Mouse (Mus musculus) kidney, postnatal 0 days (tissue): ENCODE data around the gene Pik3cb. TPM values are rescaled to one million over a fixed set of nuclear protein-coding genes. Genes with fewer than 3 reads are reported as not detected.

ENCODE experiments used
- ATAC-seq: fragments of 200-750 bp; cut with Nextera tagmentation; replicated peaks from 2 replicates; pipeline ENCODE4 v1.8.0; 2017; ENCODE audit warnings: low read depth, moderate number of reproducible peaks, moderate TSS enrichment, moderate library complexity; ENCODE audit not compliant: low FRiP score
- DNase-seq: peaks from one replicate; pipeline ENCODE4 v3.0.0-alpha.2; 2016; ENCODE audit warnings: low spot score
- H3K27ac ChIP-seq: fragments of 300-500 bp; sonication (generic); 2 replicates; pipeline ENCODE4 v1.5.1; 2014; ENCODE audit warnings: mild to moderate bottlenecking
- H3K27me3 ChIP-seq: fragments of 300-500 bp; sonication (generic); 2 replicates; pipeline ENCODE4 v1.6.1; 2014; ENCODE audit warnings: low read length, mixed read lengths; ENCODE audit not compliant: insufficient read depth
- H3K36me3 ChIP-seq: fragments of 300-500 bp; sonication (generic); 2 replicates; pipeline ENCODE4 v1.6.1; 2014; ENCODE audit warnings: low read length, mixed read lengths; ENCODE audit not compliant: insufficient read depth
- H3K4me1 ChIP-seq: fragments of 300-500 bp; sonication (generic); replicated peaks from 2 replicates; pipeline ENCODE4 v1.6.1; 2014; ENCODE audit warnings: antibody characterized with exemption, low read length, mixed read lengths; ENCODE audit not compliant: insufficient read depth
- H3K4me2 ChIP-seq: fragments of 300-500 bp; sonication (generic); 2 replicates; pipeline ENCODE4 v1.6.1; 2014; ENCODE audit warnings: mild to moderate bottlenecking, low read length, moderate library complexity, mixed read lengths
- H3K4me3 ChIP-seq: fragments of 300-500 bp; sonication (generic); replicated peaks from 2 replicates; pipeline ENCODE4 v1.5.1; 2014; ENCODE audit warnings: low read depth, low read length
- H3K9ac ChIP-seq: fragments of 300-500 bp; sonication (generic); 2 replicates; pipeline ENCODE4 v1.6.1; 2014; ENCODE audit warnings: low read depth, low read length
- H3K9me3 ChIP-seq: fragments of 300-500 bp; sonication (generic); replicated peaks from 2 replicates; pipeline ENCODE4 v1.6.1; 2016; ENCODE audit warnings: low read length, inconsistent platforms, mixed read lengths
- CTCF ChIP-seq: IDR thresholded peaks from 2 replicates; pipeline ENCODE4 v1.5.1; 2016; ENCODE audit warnings: antibody characterized with exemption, low read depth, mild to moderate bottlenecking, moderate library complexity
- WGBS: fragments of 180-500 bp; shearing (Covaris S2); extraction: QIAGEN DNeasy Blood & Tissue Kit; methylation state at CpG from one replicate; pipeline ENCODE4 v1.1.7; 2014; 5-methylcytosine and 5-hydroxymethylcytosine counted together
- polyA plus RNA-seq: library from polyadenylated mRNA; unstranded; fragments of >200 nt; fragmentation: Nextera tagmentation; extraction: Ambion mirVana; gene quantifications from 2 replicates; pipeline ENCODE4 v1.2.1, GENCODE M21; 2015

Gene Pik3cb
- polyA plus RNA-seq, 1 experiment from 2014 or later: 1.3 TPM

DNA sequence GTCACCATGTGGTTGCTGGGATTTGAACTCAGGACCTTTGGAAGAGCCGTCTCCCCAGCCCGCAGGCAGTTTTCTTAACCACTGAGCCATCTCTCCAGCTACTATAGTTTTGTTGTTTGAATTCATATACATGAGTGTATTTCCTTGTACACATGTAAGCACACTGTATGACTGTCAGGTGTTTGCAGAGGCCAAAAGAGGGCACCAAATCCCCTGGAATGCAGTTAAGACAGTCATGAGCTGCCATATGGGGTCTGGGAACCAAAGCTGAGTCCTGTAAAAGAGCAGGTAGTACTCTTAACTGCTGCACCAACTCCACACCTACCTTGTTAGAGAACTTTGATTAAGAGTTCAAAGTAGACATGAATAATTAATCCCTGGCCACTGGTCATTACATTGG, 59.8 kb downstream of the Pik3cb start:
- no peaks in the 10 kb centered on the region for H3K4me1 ChIP-seq
- peak; percentile 31; the same call in 1 of the 2 replicates for TF ChIP-seq CTCF
- no peaks in the 10 kb centered on the region for H3K36me3 ChIP-seq
- H3K27me3 ChIP-seq: no peaks in the 10 kb centered on the region
- DNase-seq: no peak
- H3K27ac ChIP-seq: no peak overlapping the region
- 97% methylated on average over 2 of the region's 2 CpGs for WGBS
- H3K9me3 ChIP-seq: no peaks in the 10 kb centered on the region
- no peak for ATAC-seq
- H3K4me2 ChIP-seq: no peak overlapping the region
- no peak overlapping the region for H3K4me3 ChIP-seq
- no peak overlapping the region for H3K9ac ChIP-seq

GRCm38 (mm10) chr9:99074462-99074861, 66.0 kb downstream of the Pik3cb start:
- no peak overlapping the region for H3K27ac ChIP-seq
- no peak for TF ChIP-seq CTCF
- no peak for ATAC-seq
- H3K4me3 ChIP-seq: no peak overlapping the region
- WGBS: 60% methylated on average over 2 of the region's 2 CpGs
- no peaks in the 10 kb centered on the region for H3K27me3 ChIP-seq
- no peaks in the 10 kb centered on the region for H3K9me3 ChIP-seq
- no peaks in the 10 kb centered on the region; the same call in 1 of the 2 replicates for H3K36me3 ChIP-seq
- no peaks in the 10 kb centered on the region for H3K4me1 ChIP-seq
- H3K4me2 ChIP-seq: no peak overlapping the region
- no peak overlapping the region for H3K9ac ChIP-seq
- no peak for DNase-seq

DNA sequence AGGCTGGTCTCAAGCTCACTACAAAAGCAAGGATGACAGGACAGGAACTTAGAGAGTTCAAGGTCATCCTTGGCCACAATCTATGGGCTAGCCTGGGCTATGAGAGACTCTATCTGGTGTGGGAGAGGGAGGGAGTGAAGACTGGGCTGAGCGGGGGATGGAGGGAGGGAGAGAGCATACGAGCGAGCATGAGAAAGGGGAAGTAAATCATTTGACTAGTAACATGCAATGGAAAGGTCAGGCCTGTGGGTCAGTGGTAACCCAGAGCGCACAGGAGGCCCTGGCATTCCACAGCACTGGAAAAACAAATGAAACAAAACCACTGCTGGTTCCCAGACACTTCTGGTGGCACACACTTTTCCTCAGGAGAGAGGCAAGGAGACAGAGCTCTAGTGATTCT, 67.9 kb downstream of the Pik3cb start:
- H3K4me3 ChIP-seq: no peak overlapping the region

GRCm38 (mm10) chr9:99065311-99065710, 75.1 kb downstream of the Pik3cb start:
- DNase-seq: no peak
- WGBS: 93% methylated on average over 5 of the region's 5 CpGs

More for the DNA sequence above, 67.9 kb downstream of the Pik3cb start:
- Histone ChIP-seq H3K27me3 (no peaks in the 10 kb centered on the region), H3K9me3 (no peaks in the 10 kb centered on the region), H3K36me3 (no peaks in the 10 kb centered on the region; the same call in 1 of the 2 replicates), H3K4me1 (no peaks in the 10 kb centered on the region), H3K27ac (no peak overlapping the region), H3K4me2 (no peak overlapping the region), H3K9ac (no peak overlapping the region)
- no peak for TF ChIP-seq CTCF
- DNase-seq (peak; percentile 15), ATAC-seq (no peak)
- WGBS: 33% methylated on average over 4 of the region's 4 CpGs

GRCm38 (mm10) chr9:99064216-99064615, 76.2 kb downstream of the Pik3cb start:
- no peak overlapping the region for H3K4me2 ChIP-seq
- H3K9ac ChIP-seq: no peak overlapping the region
- no peaks in the 10 kb centered on the region for H3K27me3 ChIP-seq
- H3K36me3 ChIP-seq: no peaks in the 10 kb centered on the region
- H3K4me1 ChIP-seq: no peaks in the 10 kb centered on the region
- TF ChIP-seq CTCF: peak; percentile 72
- WGBS: 48% methylated on average over 2 of the region's 2 CpGs
- H3K4me3 ChIP-seq: no peak overlapping the region
- H3K27ac ChIP-seq: no peak overlapping the region
- DNase-seq (peak; percentile 79), ATAC-seq (no peak)
- H3K9me3 ChIP-seq: no peaks in the 10 kb centered on the region

More at GRCm38 (mm10) chr9:99065311-99065710, 75.1 kb downstream of the Pik3cb start:
- Histone ChIP-seq H3K27ac (no peak overlapping the region), H3K9me3 (no peaks in the 10 kb centered on the region), H3K4me2 (no peak overlapping the region), H3K4me1 (no peaks in the 10 kb centered on the region), H3K4me3 (no peak overlapping the region), H3K36me3 (no peaks in the 10 kb centered on the region; the same call in 1 of the 2 replicates), H3K9ac (no peak overlapping the region), H3K27me3 (no peaks in the 10 kb centered on the region)
- no peak for TF ChIP-seq CTCF
- ATAC-seq: no peak

- no peak overlapping the region for H3K4me3 ChIP-seq
- H3K27me3 ChIP-seq: no peaks in the 10 kb centered on the region
- 34% methylated on average over 7 of the region's 7 CpGs for WGBS
- H3K27ac ChIP-seq: no peak overlapping the region
- H3K4me2 ChIP-seq: no peak overlapping the region
- peak; percentile 73 for DNase-seq
- no peaks in the 10 kb centered on the region for H3K4me1 ChIP-seq
- H3K9ac ChIP-seq: no peak overlapping the region
- H3K9me3 ChIP-seq: no peaks in the 10 kb centered on the region
- peak; percentile 73 for ATAC-seq
- H3K36me3 ChIP-seq: no peaks in the 10 kb centered on the region
- TF ChIP-seq CTCF: peak; percentile 96
These were observed 77.9 kb downstream of the Pik3cb start for GRCm38 (mm10) chr9:99062544-99062943.

- Histone ChIP-seq H3K27ac (no peak overlapping the region), H3K9me3 (no peaks in the 10 kb centered on the region), H3K36me3 (no peaks in the 10 kb centered on the region), H3K4me2 (no peak overlapping the region), H3K4me1 (no peaks in the 10 kb centered on the region), H3K4me3 (no peak overlapping the region), H3K9ac (no peak overlapping the region), H3K27me3 (no peaks in the 10 kb centered on the region)
- WGBS: 79% methylated on average over 3 of the region's 3 CpGs
- no peak for ATAC-seq
- no peak for DNase-seq
- no peak for TF ChIP-seq CTCF
These were observed 82.7 kb downstream of the Pik3cb start for GRCm38 (mm10) chr9:99057751-99058150.
